Mouse (Mus musculus) CH12.LX (cell line): ENCODE measurements around the gene Nlgn1. TPM values are rescaled to one million over a fixed set of nuclear protein-coding genes. Genes with fewer than 3 reads are reported as not detected.

Experiments used
- DNase-seq: peaks from one replicate; pipeline ENCODE4 v3.0.0-alpha.2; 2013; ENCODE audit errors: extremely low read depth
- H3K27ac ChIP-seq: 2 replicates; pipeline ENCODE4 v1.5.1; 2012; ENCODE audit warnings: low read depth, mild to moderate bottlenecking, control low read depth, moderate library complexity; ENCODE audit not compliant: insufficient read depth
- H3K27me3 ChIP-seq: replicated peaks from 2 replicates; pipeline ENCODE3; 2012; ENCODE audit warnings: inconsistent platforms
- H3K36me3 ChIP-seq, 2 experiments: replicated peaks in 1 of 2; 2 replicates each; pipeline versions ENCODE3 to v1.6.1; 2012; ENCODE audit warnings: inconsistent platforms in 1 of 2, low read length in 1 of 2, mild to moderate bottlenecking in 1 of 2, mixed read lengths in 1 of 2, moderate library complexity in 1 of 2; ENCODE audit not compliant: control insufficient read depth in 1 of 2, insufficient read depth in 1 of 2
- H3K4me1 ChIP-seq, 2 experiments: 2 replicates each; pipeline ENCODE4 v1.6.1; 2012; ENCODE audit warnings: inconsistent platforms in 1 of 2, moderate library complexity in 1 of 2; ENCODE audit not compliant: insufficient read depth in 2 of 2, control insufficient read depth in 1 of 2
- H3K4me2 ChIP-seq: 2 replicates; pipeline ENCODE4 v1.6.1; 2012; ENCODE audit warnings: low read depth, mild to moderate bottlenecking, control low read depth; ENCODE audit not compliant: poor library complexity, insufficient read depth, severe bottlenecking
- H3K4me3 ChIP-seq, 3 experiments: fragments of 150-350 bp in 1 of 3; sonication (generic) in 1 of 3; replicated peaks in 1 of 3; 2 replicates each; pipeline versions ENCODE3 to v1.5.1; 2011 to 2012; ENCODE audit warnings: low read depth in 2 of 3, low read length in 2 of 3, mild to moderate bottlenecking in 2 of 3, moderate library complexity in 2 of 3, control low read depth in 1 of 3, improper control_type of control experiment in 1 of 3, inconsistent platforms in 1 of 3, mixed read lengths in 1 of 3; ENCODE audit not compliant: poor library complexity in 1 of 3
- H3K79me2 ChIP-seq: replicated peaks from 2 replicates; pipeline ENCODE4 v1.6.1; 2012; ENCODE audit warnings: mild to moderate bottlenecking, moderate library complexity; ENCODE audit not compliant: control insufficient read depth, poor library complexity, insufficient read depth, severe bottlenecking; ENCODE audit errors: extremely low read depth
- H3K9ac ChIP-seq: 2 replicates; pipeline ENCODE4 v1.6.1; 2012; ENCODE audit warnings: low read depth, mild to moderate bottlenecking, control low read depth, moderate library complexity; ENCODE audit not compliant: insufficient read depth
- H3K9me3 ChIP-seq: replicated peaks from 2 replicates; pipeline ENCODE3; 2012; ENCODE audit warnings: low read length, inconsistent platforms, mixed read lengths
- ELF1 ChIP-seq: IDR thresholded peaks from 2 replicates; pipeline ENCODE4 v1.6.1; 2014; ENCODE audit warnings: low read depth, mild to moderate bottlenecking, inconsistent platforms, low read length, improper control_type of control experiment
- JUND ChIP-seq: conservative IDR thresholded peaks from 2 replicates; pipeline ENCODE4 v1.6.1; 2011; ENCODE audit warnings: low read depth, low read length, improper control_type of control experiment
- KAT2A ChIP-seq: IDR thresholded peaks from 2 replicates; pipeline ENCODE4 v1.6.1; 2012; ENCODE audit warnings: low read length, improper control_type of control experiment, inconsistent platforms; ENCODE audit not compliant: insufficient replicate concordance
- MAX ChIP-seq: IDR thresholded peaks from 2 replicates; pipeline ENCODE4 v1.6.1; 2011; ENCODE audit warnings: low read length, improper control_type of control experiment
- MYC ChIP-seq: IDR thresholded peaks from 2 replicates; pipeline ENCODE4 v1.6.1; 2011; ENCODE audit warnings: low read depth, mild to moderate bottlenecking, improper control_type of control experiment, low read length
- RCOR1 ChIP-seq: conservative IDR thresholded peaks from 2 replicates; pipeline ENCODE4 v1.6.1; 2012; ENCODE audit warnings: low read depth, mild to moderate bottlenecking, inconsistent platforms, low read length, improper control_type of control experiment
- TCF12 ChIP-seq: IDR thresholded peaks from 2 replicates; pipeline ENCODE4 v1.6.1; 2014; ENCODE audit warnings: low read depth, mild to moderate bottlenecking, inconsistent platforms, low read length, improper control_type of control experiment
- ZMIZ1 ChIP-seq: IDR thresholded peaks from 2 replicates; pipeline ENCODE4 v1.6.1; 2012; ENCODE audit warnings: low read depth, mild to moderate bottlenecking, inconsistent platforms, low read length, improper control_type of control experiment
- dilution Hi-C: fragments of 300-500 bp; cut with MboI; formaldehyde crosslinking; loops from 2 replicates; pipeline ENCODE4 v1.14.3; 2020; ENCODE audit warnings: low sequenced_read_pairs; ENCODE audit not compliant: extremely low pct_unique_long_range_greater_than_20kb, extremely low pct_ligation_motif_present
- in situ Hi-C: fragments of 300-500 bp; cut with MboI; formaldehyde crosslinking; loops from 3 replicates; pipeline ENCODE4 v1.14.3; 2019; ENCODE audit warnings: low sequenced_read_pairs, low pct_ligation_motif_present, low pct_unique_long_range_greater_than_20kb, mixed read lengths
- polyA plus RNA-seq: library from polyadenylated mRNA; unstranded; fragments of >175 nt; gene quantifications from 2 replicates; pipeline ENCODE4 v1.2.1, GENCODE M21; 2012; ENCODE audit warnings: low read depth; ENCODE audit not compliant: insufficient read length
- total RNA-seq, 2 experiments: library from RNA; depleted of rRNA; stranded (reverse); fragments of 300-350 nt in 1 of 2; fragments of >200 nt in 1 of 2; gene quantifications; 2 replicates each; pipeline ENCODE4 v1.2.3; 2012 to 2014

Nlgn1 gene
- total and polyA plus RNA-seq, 3 experiments = not detected

GRCm38 (mm10) chr3:25903140-25903809 is 429.0 kb downstream of the Nlgn1 start:
- Histone ChIP-seq H3K9me3 (peaks cover 23% of the 10 kb centered on the region), H3K27me3 (no peaks in the 10 kb centered on the region), H3K4me1 (no peaks in the 10 kb centered on the region), H3K4me3 (no peak overlapping the region), H3K4me2 (no peak overlapping the region), H3K27ac (no peak overlapping the region), H3K9ac (no peak overlapping the region), H3K36me3 (no peaks in the 10 kb centered on the region), H3K79me2 (no peaks in the 10 kb centered on the region)
- in situ Hi-C loops (no loop called here), dilution Hi-C loops (no loop called here)
- DNase-seq = no peak
- TF ChIP-seq ZMIZ1 = no peak
- TF ChIP-seq KAT2A = no peak
- TF ChIP-seq JUND = no peak
- no peak for TF ChIP-seq MYC

DNA sequence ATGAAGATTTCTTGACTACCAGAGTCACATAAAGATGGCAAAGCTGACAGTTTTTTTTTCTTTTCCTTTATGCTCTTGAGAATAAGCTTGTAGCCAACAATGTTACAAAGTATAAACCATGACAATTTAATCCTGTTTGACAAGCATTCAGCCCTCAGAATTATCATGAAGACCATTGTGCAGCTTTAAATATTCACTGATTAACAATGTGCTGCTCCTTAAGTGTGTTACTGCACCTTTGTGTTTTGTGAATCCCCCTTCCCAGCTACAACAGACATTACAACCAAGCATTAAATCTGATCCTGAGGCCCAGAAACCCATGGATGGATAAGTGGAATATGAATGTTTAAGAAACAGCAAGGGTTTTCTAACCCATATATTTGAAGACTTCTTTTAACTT is 434.8 kb downstream of the Nlgn1 start:
- Histone ChIP-seq H3K4me2 (no peak overlapping the region), H3K27me3 (no peaks in the 10 kb centered on the region), H3K36me3 (no peaks in the 10 kb centered on the region), H3K4me3 (no peak overlapping the region), H3K9me3 (peaks cover 17% of the 10 kb centered on the region), H3K4me1 (no peaks in the 10 kb centered on the region), H3K79me2 (no peaks in the 10 kb centered on the region), H3K27ac (no peak overlapping the region), H3K9ac (no peak overlapping the region)
- no peak for TF ChIP-seq MYC
- no peak for TF ChIP-seq ELF1
- TF ChIP-seq KAT2A = no peak
- DNase-seq = no peak
- dilution Hi-C loops (no loop called here), in situ Hi-C loops (no loop called here)

- in situ Hi-C loops (no loop called here), dilution Hi-C loops (no loop called here)
- Histone ChIP-seq H3K27me3 (no peaks in the 10 kb centered on the region), H3K4me1 (no peaks in the 10 kb centered on the region), H3K36me3 (no peaks in the 10 kb centered on the region), H3K79me2 (no peaks in the 10 kb centered on the region), H3K4me2 (no peak overlapping the region), H3K4me3 (no peak overlapping the region), H3K9me3 (peaks cover 8% of the 10 kb centered on the region), H3K27ac (no peak overlapping the region), H3K9ac (no peak overlapping the region)
- no peak for DNase-seq
- TF ChIP-seq MAX (no peak), RCOR1 (no peak), JUND (no peak), TCF12 (no peak), KAT2A (no peak)
These were observed 447.5 kb downstream of the Nlgn1 start for GRCm38 (mm10) chr3:25884797-25885196.
